27 mouse cellular contexts compared by ENCODE assay signal in genomic region chr3:84769411-84769810, GRCm38 (mm10). TPM values are rescaled to one million over a fixed set of nuclear protein-coding genes. Genes with fewer than 3 reads are reported as not detected.
DNase-seq lines count a peak whose midpoint lies in the region; ATAC-seq and TF ChIP-seq lines count a peak whose summit lies in the region.
"Had no signal": no experiment of that assay in that cellular context is flagged by ENCODE, and none has a peak within 500 bp of the region (broad histone marks: within the 10 kb centered on the region; RNA-seq: fewer than 3 reads in every experiment).

No protein-coding gene starts in this region.

- H3K27ac ChIP-seq in bone marrow macrophage, adult 2 months (ENCODE audit: insufficient read depth, low read depth, low read length) = no peak overlapping the region
- H3K27ac ChIP-seq: embryonic facial prominence, embryonic 12.5 days; embryonic facial prominence, embryonic 15.5 days; gastrocnemius, adult 2 months; heart, adult 2 months; heart, embryonic 10.5 days; heart, embryonic 13.5 days; hindbrain, embryonic 12.5 days; hindbrain, embryonic 15.5 days had no signal

- TF ChIP-seq CTCF in bone marrow macrophage, adult 2 months (IDR thresholded peaks at IDR 0.05; ENCODE audit: low read depth, low read length) = 0 out of 2 replicates have a peak, but pooled peaks have one; percentile 9

- H3K4me3 ChIP-seq in bone marrow macrophage, adult 2 months (ENCODE audit: insufficient read depth, low read length) = no peak overlapping the region
- H3K4me3 ChIP-seq: embryonic facial prominence, embryonic 12.5 days; embryonic facial prominence, embryonic 15.5 days; gastrocnemius, adult 2 months; heart, adult 2 months; heart, embryonic 10.5 days; heart, embryonic 13.5 days; hindbrain, embryonic 12.5 days; hindbrain, embryonic 15.5 days had no signal

- no peak for TF ChIP-seq POLR2A in bone marrow macrophage, adult 2 months (IDR thresholded peaks at IDR 0.05; ENCODE audit: borderline replicate concordance, low read depth, low read length)

- no peak for ATAC-seq in cerebellum, adult (ENCODE audit: insufficient number of reproducible peaks, low FRiP score, low TSS enrichment)
- ATAC-seq: forebrain, embryonic 14.5 days; forebrain, postnatal 0 days; intestine, postnatal 0 days; Patski had no signal

- peak; percentile 28 for DNase-seq in 3134 (ENCODE audit: extremely low read depth, insufficient read length, low spot score)
- DNase-seq in 416B (ENCODE audit: low read depth) = peak; percentile 73
- peak; percentile 73 for DNase-seq in Muller cell, postnatal 12 days (ENCODE audit: inconsistent ontology term)
- no peak for DNase-seq in left cerebral cortex, adult 8-10 months (ENCODE audit: low spot score in 2 of 2)
- no peak for DNase-seq in layer of hippocampus, postnatal 14 days (ENCODE audit: low spot score in 2 of 2)
- DNase-seq in cerebellum, postnatal 14 days = no peak
- DNase-seq: adrenal gland, postnatal 10 days; adrenal gland, postnatal 36 days; B cell, adult 2 months; cerebellum, adult 11-12 months; cerebellum, adult 8-10 months; cerebellum, postnatal 25 days; forebrain, postnatal 0 days; gastrocnemius, adult 2 months; gastrocnemius, postnatal 14 days; heart, adult 2 months had no signal

- peaks cover 22% of the 10 kb centered on the region for H3K4me1 ChIP-seq in bone marrow macrophage, adult 2 months (ENCODE audit: control insufficient read depth, insufficient read depth, low read length)
- H3K4me1 ChIP-seq: embryonic facial prominence, embryonic 12.5 days; embryonic facial prominence, embryonic 15.5 days; heart, embryonic 10.5 days; hindbrain, embryonic 12.5 days; hindbrain, embryonic 15.5 days had no signal

RNA-seq across cellular contexts. Expression of gene Fbxw7, which starts 45.7 kb away (rescaled TPM):
- polyA plus RNA-seq in bone marrow macrophage, adult 2 months (2012; ENCODE audit: insufficient read depth, insufficient read length, missing spikeins) = 10.2 and 10.6 TPM in 2 replicates
- total RNA-seq in left cerebral cortex, adult 8-10 months (2022) = 100 to 1,000 TPM; 200 to 239 (median 211) TPM
- 100 to 1,000 TPM; 119 to 135 TPM for total RNA-seq in layer of hippocampus, postnatal 14 days (2021)

Comparison
In these comparisons a context has a peak if more than half of its experiments do, and no peak if none do; other contexts are left out.
1. DNase-seq: peak in 3134 (single experiment), 416B (single experiment) and Muller cell, postnatal 12 days (single experiment); none in left cerebral cortex, adult 8-10 months (0 of 2), layer of hippocampus, postnatal 14 days (0 of 2) and cerebellum, postnatal 14 days (0 of 2).